Mouse (Mus musculus): Measurements from ENCODE around the gene Mcee. TPM values are rescaled to one million over a fixed set of nuclear protein-coding genes. Genes with fewer than 3 reads are reported as not detected.

Gene Mcee
- polyA plus RNA-seq, 1 experiment = 4.9 TPM

GRCm38 (mm10) chr7:64439595-64440518, 47.5 kb downstream of the Mcee start:
- Histone ChIP-seq H3K4me1 (ENCODE audit: control insufficient read depth, insufficient read depth, low read length) (peaks cover 4% of the 10 kb centered on the region; the same call in 1 of the 2 replicates), H3K4me3 (ENCODE audit: control insufficient read depth, low read depth, low read length) (no peak overlapping the region), H3K36me3 (ENCODE audit: control insufficient read depth, insufficient read depth, low read length) (no peaks in the 10 kb centered on the region), H3K27me3 (ENCODE audit: control insufficient read depth, insufficient read depth, low read length) (no peaks in the 10 kb centered on the region), H3K27ac (ENCODE audit: control insufficient read depth, insufficient read depth, low read depth, low read length) (no peak overlapping the region)
- TF ChIP-seq POLR2A (IDR thresholded peaks at IDR 0.05; ENCODE audit: control insufficient read depth, low read depth, low read length) (no peak), CTCF (IDR thresholded peaks at IDR 0.05; ENCODE audit: control insufficient read depth, insufficient read depth, insufficient replicate concordance, low read depth, low read length) (no peak)

DNA sequence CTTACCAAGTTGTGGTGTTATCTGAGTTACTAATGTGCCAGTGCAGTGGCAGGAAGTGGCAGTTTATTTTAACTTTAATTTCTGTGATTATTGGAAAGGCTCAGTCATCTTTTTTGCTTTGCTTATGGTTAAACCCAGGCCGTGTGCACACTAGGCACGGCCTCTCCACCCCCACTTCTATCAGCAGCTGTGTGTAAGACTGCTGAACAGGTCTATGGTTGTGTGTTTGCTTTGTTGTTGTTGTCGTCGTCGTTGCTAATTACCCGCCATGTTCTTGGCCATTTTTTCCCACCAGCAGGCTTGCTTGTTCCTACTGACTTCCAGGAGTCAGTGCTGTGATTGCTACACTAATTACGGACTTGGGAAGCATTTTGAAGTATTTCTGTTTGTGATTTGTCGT, 48.1 kb downstream of the Mcee start:
- Histone ChIP-seq H3K4me3 (ENCODE audit: control insufficient read depth, low read depth, low read length) (no peak overlapping the region), H3K27me3 (ENCODE audit: control insufficient read depth, insufficient read depth, low read length) (no peaks in the 10 kb centered on the region), H3K4me1 (ENCODE audit: control insufficient read depth, insufficient read depth, low read length) (peaks cover 4% of the 10 kb centered on the region; the same call in 1 of the 2 replicates), H3K36me3 (ENCODE audit: control insufficient read depth, insufficient read depth, low read length) (no peaks in the 10 kb centered on the region), H3K27ac (ENCODE audit: control insufficient read depth, insufficient read depth, low read depth, low read length) (no peak overlapping the region)
- TF ChIP-seq CTCF (IDR thresholded peaks at IDR 0.05; ENCODE audit: control insufficient read depth, insufficient read depth, insufficient replicate concordance, low read depth, low read length) (no peak), POLR2A (IDR thresholded peaks at IDR 0.05; ENCODE audit: control insufficient read depth, low read depth, low read length) (no peak)

GRCm38 (mm10) chr7:64450631-64451030, 58.2 kb downstream of the Mcee start:
- H3K27me3 ChIP-seq (ENCODE audit: control insufficient read depth, insufficient read depth, low read length) = no peaks in the 10 kb centered on the region
- TF ChIP-seq POLR2A (IDR thresholded peaks at IDR 0.05; ENCODE audit: control insufficient read depth, low read depth, low read length) (no peak), CTCF (IDR thresholded peaks at IDR 0.05; ENCODE audit: control insufficient read depth, insufficient read depth, insufficient replicate concordance, low read depth, low read length) (no peak)
- no peaks in the 10 kb centered on the region for H3K36me3 ChIP-seq (ENCODE audit: control insufficient read depth, insufficient read depth, low read length)

GRCm38 (mm10) chr7:64451441-64451840, 59.0 kb downstream of the Mcee start:
- TF ChIP-seq CTCF (IDR thresholded peaks at IDR 0.05; ENCODE audit: control insufficient read depth, insufficient read depth, insufficient replicate concordance, low read depth, low read length) (no peak), POLR2A (IDR thresholded peaks at IDR 0.05; ENCODE audit: control insufficient read depth, low read depth, low read length) (no peak)
- Histone ChIP-seq H3K36me3 (ENCODE audit: control insufficient read depth, insufficient read depth, low read length) (no peaks in the 10 kb centered on the region), H3K4me1 (ENCODE audit: control insufficient read depth, insufficient read depth, low read length) (no peaks in the 10 kb centered on the region), H3K27me3 (ENCODE audit: control insufficient read depth, insufficient read depth, low read length) (no peaks in the 10 kb centered on the region), H3K4me3 (ENCODE audit: control insufficient read depth, low read depth, low read length) (no peak overlapping the region), H3K27ac (ENCODE audit: control insufficient read depth, insufficient read depth, low read depth, low read length) (no peak overlapping the region)

More at GRCm38 (mm10) chr7:64450631-64451030, 58.2 kb downstream of the Mcee start:
- H3K27ac ChIP-seq (ENCODE audit: control insufficient read depth, insufficient read depth, low read depth, low read length) = no peak overlapping the region
- no peak overlapping the region for H3K4me3 ChIP-seq (ENCODE audit: control insufficient read depth, low read depth, low read length)
- no peaks in the 10 kb centered on the region for H3K4me1 ChIP-seq (ENCODE audit: control insufficient read depth, insufficient read depth, low read length)

DNA sequence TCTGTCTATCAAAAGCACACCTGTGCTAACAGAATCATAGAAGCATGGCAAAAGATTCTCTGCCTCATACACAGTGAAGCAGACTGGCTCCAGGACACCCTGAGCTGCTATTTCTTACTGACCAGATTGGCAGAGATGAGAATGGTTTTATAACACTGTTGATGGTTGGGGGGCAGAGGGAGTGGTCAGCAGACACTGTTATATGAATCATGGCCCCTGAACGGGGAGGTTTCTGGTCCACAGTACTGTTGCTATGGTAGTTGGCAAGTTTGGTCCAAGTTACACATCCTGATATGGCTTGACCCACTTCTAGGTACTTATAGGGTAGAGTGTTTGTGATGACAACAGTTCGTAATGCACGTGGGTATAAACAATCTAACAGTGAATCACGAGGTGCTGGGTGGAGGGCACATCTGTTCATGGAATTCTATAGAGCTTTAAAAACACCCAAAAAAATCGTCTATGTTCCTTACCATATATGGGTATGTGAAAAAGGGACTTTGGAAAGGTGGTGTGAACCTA, 59.5 kb downstream of the Mcee start:
- Histone ChIP-seq H3K27ac (ENCODE audit: control insufficient read depth, insufficient read depth, low read depth, low read length) (no peak overlapping the region), H3K4me3 (ENCODE audit: control insufficient read depth, low read depth, low read length) (no peak overlapping the region), H3K4me1 (ENCODE audit: control insufficient read depth, insufficient read depth, low read length) (no peaks in the 10 kb centered on the region), H3K36me3 (ENCODE audit: control insufficient read depth, insufficient read depth, low read length) (no peaks in the 10 kb centered on the region), H3K27me3 (ENCODE audit: control insufficient read depth, insufficient read depth, low read length) (no peaks in the 10 kb centered on the region)
- no peak for TF ChIP-seq POLR2A (IDR thresholded peaks at IDR 0.05; ENCODE audit: control insufficient read depth, low read depth, low read length)
- no peak for TF ChIP-seq CTCF (IDR thresholded peaks at IDR 0.05; ENCODE audit: control insufficient read depth, insufficient read depth, insufficient replicate concordance, low read depth, low read length)

DNA sequence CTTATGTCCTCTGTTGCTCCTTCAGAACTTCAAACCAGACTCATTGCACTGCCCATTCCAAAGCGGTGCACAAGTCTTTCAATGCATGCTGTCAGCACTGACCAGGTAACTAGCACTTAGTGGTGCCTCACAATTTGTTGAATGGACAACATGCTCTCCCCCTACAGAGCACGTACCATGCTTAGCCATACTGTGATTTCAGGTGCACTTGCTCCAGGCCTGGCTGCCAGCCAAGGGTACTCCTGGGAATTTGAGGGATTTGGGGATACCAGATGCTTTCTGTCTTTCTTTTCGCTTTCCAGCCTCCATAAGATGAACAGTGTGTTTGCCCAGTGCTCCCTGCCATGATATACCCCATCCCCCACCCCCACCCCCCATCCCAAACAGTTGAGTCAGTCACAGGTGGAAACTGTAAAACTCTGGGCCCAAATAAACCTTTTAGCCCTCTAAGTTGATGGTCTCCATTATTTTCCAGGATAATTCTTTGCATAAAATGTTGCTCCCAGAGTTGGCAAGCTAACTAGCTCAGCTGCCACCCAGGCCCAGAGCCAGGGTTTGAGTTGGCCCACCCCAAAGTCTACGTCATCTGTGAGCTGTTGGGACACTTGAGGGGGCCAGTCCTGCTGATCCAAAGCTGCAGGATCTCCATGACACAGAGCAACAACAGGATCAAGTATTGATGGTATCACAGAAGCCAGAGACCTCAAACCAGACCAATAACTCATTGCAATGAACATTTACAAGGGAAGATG, 60.2 kb downstream of the Mcee start:
- Histone ChIP-seq H3K36me3 (ENCODE audit: control insufficient read depth, insufficient read depth, low read length) (no peaks in the 10 kb centered on the region), H3K4me3 (ENCODE audit: control insufficient read depth, low read depth, low read length) (no peak overlapping the region), H3K27ac (ENCODE audit: control insufficient read depth, insufficient read depth, low read depth, low read length) (no peak overlapping the region), H3K27me3 (ENCODE audit: control insufficient read depth, insufficient read depth, low read length) (no peaks in the 10 kb centered on the region), H3K4me1 (ENCODE audit: control insufficient read depth, insufficient read depth, low read length) (no peaks in the 10 kb centered on the region)
- TF ChIP-seq POLR2A (IDR thresholded peaks at IDR 0.05; ENCODE audit: control insufficient read depth, low read depth, low read length) = no peak
- TF ChIP-seq CTCF (IDR thresholded peaks at IDR 0.05; ENCODE audit: control insufficient read depth, insufficient read depth, insufficient replicate concordance, low read depth, low read length) = no peak

DNA sequence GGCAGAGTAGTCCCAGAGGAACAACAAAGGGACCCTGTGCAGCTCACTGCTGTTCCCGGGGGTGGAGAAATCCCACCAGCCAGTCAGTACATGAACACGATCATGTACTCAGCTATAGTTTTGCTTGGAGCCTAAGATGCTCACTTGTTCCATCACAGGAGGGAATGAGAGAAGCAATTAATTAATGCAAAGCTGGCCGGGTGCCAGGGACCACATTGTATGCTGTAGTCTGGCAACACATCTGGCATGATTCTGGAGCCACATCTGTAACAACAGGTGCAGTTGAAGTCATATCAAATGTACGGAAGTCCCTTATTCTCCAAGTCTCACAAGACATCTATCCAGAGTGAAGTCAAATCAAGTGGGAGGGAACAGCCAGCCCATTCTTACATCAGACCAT, 63.8 kb downstream of the Mcee start:
- Histone ChIP-seq H3K4me1 (ENCODE audit: control insufficient read depth, insufficient read depth, low read length) (no peaks in the 10 kb centered on the region), H3K36me3 (ENCODE audit: control insufficient read depth, insufficient read depth, low read length) (no peaks in the 10 kb centered on the region)
- TF ChIP-seq CTCF (IDR thresholded peaks at IDR 0.05; ENCODE audit: control insufficient read depth, insufficient read depth, insufficient replicate concordance, low read depth, low read length) = no peak

More for the DNA sequence above, 63.8 kb downstream of the Mcee start:
- Histone ChIP-seq H3K4me3 (ENCODE audit: control insufficient read depth, low read depth, low read length) (no peak overlapping the region), H3K27me3 (ENCODE audit: control insufficient read depth, insufficient read depth, low read length) (no peaks in the 10 kb centered on the region), H3K27ac (ENCODE audit: control insufficient read depth, insufficient read depth, low read depth, low read length) (no peak overlapping the region)

Measured in testis, adult 2 months (tissue).